Mouse (Mus musculus) liver (tissue): Measurements from ENCODE around the gene Elovl4.

Source experiments
- DNase-seq: peaks from one replicate; pipeline ENCODE4 v3.0.0-alpha.2; 2020; ENCODE audit warnings: mixed read lengths

Elovl4 gene

DNA sequence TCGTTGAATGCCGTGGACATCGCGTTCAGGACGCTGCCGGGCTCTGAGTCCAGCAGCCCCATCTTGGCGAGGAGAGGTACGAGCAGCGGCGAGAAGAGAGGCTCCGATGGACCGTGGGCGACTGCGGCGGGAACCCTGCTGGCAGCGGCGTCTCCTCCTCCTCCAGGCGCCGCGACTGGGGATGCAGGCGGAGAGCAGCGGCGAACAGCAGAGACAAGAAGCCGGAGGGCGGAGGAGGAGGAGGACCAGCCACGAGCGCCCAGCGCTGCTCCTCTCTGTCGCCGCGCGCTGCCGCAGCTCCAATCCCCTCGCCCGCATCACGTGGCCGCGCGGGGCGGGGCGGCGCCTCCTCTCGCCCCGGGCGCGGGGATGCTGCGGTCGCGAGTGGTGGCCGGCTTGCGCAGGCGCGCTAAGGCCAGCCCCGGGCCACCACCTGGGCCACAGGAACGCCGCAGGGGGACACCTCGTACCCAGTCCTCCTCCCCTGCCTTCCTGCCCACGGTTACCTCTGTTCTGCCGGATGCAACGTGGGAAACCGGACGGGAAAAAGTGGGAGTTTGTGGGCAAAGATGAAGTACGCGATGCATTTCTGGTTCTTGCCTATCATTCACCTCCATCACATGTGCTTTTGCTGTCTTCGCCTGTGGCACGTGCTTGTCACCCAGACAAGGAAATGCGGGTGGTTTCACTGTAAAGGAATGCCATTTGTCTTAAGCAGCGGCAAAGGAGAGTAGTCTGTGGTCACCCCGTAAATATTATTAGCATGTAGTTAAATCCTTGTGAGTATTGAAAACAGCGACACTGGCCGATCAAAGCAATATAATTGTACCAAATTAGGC lies at the start of gene Elovl4:
Elovl4 (minus strand) TSS at position 301 of the 839 bp plus-strand sequence.
- peak; percentile 34 for DNase-seq

DNA sequence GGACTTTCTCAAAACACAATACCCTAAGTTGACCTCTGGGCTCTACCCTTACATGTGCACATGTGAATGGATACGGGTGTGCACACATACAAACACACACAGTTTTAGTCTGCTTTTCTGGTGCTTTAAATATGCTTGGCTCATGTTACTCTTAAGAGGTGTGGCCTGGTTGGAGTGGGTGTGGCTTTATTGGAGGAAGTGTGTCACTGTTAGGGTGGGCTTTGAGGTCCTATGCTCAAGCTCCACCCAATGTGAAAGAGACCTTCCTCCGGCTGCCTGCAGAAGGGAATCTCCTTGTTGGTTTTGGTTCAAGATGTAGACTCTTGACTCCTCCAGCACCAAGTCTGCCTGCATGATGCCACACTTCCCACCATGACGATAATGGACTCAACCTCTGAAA lies 46.4 kb upstream of the Elovl4 start:
- DNase-seq: no peak

DNA sequence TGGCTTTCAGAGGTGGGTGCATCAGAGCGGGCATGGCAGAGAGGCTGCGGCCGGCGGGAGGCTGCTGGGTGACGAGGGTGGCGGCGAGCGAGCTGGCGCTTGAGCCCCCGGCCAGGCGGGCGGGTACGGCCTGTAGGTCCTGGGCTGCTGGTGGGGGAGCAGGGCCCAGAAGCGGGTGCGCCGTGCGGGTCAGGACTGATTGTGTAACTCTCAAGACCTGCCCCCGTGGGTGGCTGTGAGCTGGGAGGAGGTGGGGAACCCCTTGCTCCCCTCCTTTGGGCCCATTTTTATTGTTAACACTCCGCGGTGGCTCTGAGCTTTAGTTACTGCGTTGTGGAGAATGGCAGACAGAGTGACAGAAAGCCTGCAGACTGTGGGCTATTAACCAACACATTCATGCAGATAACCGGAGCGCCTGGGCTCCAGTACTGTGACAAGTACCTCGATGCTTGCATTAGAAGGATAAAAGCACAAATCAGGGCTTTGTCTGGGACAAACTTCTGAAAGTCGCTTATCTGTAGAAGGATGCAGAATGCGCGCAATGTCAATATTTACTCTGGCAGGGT lies 28.8 kb upstream of the Elovl4 start:
- no peak for DNase-seq

DNA sequence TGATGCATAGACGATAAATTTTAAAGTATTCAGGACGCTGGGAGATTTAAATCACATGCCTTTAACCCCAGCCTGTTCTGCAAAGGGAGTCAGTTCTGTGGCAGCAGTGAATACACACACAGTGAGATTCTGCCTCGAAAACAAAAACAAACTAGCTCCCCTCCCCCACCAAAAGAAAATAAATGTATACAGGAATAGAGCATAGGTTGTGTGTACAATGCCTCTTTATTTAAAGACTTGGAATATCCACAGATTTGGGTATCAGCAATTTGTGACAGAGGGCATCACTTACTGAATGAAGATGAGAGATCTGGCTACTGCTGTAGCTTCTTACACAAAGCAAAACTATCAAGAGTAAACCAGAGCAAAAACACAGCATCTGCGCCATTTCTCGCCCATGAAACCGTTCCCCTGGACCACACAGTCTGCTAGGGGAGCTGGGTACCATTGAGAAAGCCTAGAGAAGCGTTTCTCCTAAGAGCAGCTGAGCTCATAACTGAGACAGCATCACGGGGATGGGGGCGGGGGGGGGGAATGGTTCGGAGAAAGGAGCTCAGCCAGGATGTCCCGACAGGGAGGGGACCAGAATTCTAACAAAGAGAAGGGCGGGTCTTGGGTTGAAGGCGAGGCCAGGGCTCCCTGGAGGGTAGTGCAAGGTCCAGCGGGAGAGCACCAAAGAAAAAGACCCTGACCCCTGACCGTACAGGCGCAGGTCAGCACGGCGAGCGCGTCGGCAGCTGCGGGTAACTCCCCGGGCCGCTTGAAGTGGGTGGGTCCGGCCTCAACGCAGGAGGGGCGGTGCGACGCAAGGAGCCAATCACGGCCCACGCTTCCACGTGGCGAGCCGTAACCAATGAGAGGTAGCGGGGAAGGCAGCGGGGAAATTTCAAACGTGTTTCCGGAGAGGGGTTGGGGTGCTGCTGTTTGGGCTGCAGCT lies 28.0 kb upstream of the Elovl4 start, which contains the start of gene Ttk:
Ttk (plus strand) TSS at position 879 of the 937 bp plus-strand sequence.
- DNase-seq: peak; percentile 93

DNA sequence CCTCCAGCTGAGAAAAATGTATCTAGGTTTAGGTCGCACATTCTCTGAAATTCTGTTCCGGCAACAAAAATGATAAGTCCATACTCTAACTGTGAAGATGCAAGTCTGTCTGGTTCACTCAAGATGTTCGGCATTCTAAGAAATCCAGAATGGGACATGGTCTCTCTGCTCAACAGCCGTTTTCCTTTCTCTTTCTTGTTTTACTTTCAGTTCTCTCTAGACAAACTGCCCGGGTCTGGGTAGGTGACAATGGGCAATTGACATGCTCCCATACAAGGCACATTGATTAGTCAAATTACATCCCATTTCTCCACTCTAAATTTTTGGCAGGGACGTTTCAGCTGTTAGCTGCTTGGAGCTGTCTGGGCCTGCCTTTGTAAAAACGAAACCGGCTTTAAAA lies 25.1 kb upstream of the Elovl4 start:
- DNase-seq: no peak

DNA sequence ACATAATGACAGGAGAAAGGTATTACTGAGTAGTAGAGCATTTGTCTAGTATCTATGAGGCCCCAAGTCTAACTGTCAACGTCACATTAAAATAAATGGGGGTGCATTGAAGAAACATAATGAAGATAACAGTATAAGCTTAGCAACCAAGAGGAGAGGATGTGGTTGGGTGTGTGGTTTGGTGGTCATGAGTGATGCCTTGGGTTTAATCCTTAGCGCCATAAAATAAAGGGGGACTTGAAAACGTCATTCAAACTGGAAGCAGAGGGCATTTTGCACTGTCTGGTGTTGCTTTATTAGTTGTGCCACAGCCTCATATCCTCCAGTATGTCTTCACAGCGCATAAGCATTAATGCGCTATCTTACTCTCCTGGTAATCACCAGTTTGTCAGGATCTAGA lies 23.8 kb upstream of the Elovl4 start:
- no peak for DNase-seq

DNA sequence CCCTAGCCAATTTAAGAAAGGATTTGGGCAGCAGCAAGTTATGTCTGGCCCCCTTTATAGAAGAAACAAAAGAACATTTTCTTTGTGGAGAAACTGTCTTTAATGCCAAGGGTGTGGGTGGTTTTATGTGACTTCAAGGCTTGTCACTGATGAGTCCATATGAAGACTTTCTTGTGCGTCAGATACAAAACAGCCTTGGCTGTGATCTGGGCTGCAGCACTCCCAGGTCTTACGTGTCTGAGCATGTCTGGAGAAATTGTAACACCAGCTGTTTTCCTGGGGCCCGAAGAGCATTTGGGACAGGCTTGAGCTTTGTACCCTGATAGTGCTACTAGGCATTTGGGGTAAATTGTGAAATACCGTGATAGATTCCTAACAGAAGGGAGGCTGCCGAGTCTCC lies 16.8 kb upstream of the Elovl4 start:
- no peak for DNase-seq

DNA sequence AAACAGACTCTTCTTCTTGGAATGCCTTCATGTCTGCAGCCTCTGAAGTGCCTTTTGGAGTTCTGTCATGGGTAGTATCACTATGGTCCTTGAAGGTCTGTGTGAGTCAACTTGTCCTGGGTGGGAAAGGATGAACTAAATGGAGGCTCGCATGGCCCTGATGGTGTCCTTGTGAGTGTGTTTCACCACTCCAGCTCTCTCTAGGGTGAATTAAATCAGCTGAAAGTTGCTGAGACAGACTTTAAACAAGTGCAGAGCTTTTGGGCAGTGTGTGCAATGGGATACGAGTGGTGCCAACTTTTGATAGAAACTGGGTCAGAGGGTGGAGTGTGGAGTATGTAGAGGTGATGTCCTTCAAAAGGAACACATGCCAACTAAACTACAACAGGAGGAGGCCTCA lies 14.9 kb upstream of the Elovl4 start:
- no peak for DNase-seq

DNA sequence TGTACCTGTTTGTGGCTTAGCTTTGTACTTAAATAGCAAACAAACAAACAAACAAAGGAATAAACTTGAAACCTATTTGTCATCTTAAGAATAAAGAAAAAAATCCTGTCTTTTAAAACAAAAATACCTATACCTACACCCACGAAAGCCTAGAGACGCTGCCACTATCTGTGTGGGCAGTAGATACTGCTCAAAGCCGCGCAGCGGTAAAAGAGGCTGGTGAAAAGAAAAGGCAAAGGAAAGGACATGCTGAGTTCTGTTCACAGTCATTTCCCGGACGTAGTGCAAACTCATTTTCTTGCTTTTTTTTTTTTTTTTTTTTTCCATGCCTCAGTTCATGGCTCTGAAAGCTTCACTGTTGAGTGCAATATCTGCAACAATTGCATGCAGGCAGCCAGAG lies 13.1 kb upstream of the Elovl4 start:
- DNase-seq: no peak

DNA sequence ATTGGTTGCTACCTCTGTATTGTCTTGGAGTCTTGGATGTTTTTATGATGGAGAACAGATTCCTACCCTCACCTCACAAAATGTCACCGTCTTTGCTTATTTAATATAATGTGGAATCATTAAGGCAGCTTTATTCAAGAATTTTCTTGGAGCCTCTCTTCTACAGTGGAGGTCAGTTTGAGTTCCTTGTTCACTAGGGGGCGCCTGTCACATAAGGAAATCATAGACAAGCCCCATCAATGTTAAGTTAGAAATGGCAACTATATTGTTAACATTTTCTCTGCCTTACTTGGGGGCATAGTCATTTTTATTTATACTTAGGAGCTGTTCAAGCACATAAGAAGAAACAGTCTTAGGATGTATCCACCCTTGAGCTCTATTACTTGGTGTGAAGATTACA lies 1.5 kb upstream of the Elovl4 start:
- DNase-seq: peak; percentile 35

DNA sequence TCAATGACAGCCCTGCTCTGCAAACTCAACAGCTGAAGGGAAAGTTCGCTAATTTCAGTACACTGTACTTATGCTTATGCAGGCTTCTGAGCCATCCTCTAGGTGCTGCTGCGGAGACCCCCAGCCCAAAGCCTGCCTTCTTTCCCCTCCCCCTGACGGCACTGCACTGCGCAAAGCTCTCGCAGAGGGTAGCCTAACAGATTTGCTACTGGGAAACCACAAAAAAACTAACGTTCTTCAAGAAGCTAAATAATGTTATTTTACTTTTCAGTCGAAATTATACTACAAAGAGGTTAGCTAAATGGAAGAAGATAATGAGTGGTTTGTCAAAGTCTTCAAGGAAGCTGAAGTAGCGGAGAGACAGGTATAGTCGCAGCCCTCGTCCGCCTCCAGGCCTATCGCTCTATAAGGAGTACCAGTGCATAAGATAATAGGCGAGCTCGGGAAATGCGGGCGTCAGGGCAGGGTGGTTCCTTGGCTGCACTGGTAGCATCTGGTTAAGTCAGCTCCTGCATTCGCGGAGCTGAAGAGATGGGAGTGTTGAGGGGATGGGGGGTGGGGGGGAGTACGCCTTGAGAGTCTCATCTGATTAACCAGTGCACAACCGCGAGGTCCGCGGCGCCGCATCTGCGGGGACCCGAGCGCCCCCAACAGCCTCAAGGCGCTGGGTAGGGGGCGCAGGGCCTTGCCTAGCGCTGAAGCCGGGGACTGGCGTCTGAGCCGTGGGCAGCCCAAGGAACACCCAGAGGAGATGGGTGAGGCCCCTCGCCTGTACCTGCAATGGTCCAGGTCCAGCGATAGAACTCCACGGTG lies 707 bp downstream of the Elovl4 start:
- no peak for DNase-seq

DNA sequence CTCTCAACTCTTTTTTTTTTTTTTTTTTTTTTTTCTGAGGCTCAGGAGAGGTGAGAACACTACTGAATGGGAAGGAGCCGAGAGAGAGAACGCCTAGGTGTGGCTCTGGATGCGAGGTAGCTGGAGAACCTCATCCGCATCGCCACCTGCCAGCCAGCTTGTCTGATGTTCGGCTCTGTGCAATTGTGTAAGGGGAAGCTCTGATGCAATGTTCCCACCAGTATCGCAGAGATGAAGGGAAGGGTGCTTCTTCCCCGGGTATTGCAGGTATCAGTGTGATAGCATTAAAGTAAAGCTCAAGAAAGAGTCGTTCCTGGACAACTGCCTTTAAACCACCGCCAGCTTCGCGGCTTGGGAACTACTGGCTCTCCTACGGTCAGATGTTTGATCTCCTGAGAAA lies 1.7 kb downstream of the Elovl4 start:
- no peak for DNase-seq

DNA sequence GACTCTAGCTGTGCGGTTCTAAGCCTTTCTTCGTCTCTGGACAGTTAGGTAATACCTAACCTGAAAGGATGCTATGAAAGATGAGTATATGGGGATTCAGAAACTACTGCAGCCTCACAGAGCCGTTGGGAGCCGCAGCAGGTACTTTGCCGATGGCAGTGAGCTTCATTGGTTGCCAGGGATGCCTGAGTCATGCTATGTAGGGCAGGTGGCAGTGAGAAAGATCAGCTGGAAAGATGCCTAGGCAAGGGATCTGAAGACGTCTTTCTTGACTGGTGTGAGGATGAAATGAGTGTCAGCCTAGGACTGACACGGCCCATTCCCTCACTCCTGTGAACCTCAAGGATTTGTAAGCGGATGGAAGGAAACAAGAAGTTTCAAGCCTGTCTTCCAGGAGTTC lies 8.2 kb downstream of the Elovl4 start:
- no peak for DNase-seq

DNA sequence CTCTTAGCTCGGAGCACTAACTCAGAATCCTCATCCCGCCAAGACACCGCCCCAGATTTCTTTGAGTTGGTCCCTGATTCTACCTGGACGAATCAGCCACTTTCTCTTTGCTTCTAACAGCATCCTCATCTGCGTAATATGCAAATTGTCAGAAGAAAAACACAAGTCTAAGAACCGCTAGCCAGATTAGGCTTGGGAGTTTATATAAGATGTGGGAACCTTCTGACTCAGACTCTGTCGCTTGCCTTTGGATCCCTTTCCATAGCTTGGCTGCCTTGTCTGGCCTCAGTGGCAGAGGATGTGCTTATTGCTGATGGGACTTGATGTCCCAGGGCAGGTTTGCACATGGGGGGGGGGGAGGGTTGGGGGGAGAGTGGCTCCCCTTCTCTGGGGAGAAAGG lies 9.2 kb downstream of the Elovl4 start:
- DNase-seq: no peak

DNA sequence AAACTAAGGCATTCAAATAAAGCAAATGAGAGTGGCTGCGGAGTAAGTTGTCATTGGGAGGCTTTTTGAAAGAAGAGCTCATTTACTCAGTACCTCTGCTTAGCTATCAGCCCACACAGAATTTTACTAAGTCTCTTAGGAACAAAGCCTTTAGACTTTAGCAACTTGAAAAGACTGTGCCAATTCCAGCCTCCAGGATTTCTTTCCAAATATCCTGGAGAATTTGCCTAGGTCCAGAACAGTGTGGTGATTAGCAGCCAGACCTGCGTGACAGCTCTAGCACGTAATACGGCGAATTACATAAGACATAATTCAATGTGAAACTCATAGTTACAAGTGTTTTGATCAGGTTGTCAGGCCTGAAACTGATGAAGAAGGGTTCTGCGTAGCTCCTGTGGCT lies 16.8 kb downstream of the Elovl4 start:
- no peak for DNase-seq

DNA sequence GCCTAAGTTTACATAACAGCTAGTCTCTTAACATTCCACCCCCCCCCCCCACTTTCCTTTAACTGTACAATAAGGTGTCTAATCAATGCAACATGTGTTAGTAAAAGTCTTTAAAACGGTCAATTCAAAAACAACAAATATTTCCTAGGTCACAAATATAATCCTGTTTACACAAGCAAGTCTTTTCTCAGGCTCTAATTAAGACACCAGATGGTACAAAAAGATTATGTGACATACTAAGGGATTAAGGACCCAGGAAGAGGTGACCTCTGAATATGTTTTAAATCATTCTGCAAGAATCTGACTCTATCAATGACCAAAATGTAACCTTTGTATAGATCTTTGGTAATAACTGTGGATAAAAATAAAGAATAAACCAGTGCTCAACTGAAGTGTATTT lies 20.6 kb downstream of the Elovl4 start:
- DNase-seq: no peak

DNA sequence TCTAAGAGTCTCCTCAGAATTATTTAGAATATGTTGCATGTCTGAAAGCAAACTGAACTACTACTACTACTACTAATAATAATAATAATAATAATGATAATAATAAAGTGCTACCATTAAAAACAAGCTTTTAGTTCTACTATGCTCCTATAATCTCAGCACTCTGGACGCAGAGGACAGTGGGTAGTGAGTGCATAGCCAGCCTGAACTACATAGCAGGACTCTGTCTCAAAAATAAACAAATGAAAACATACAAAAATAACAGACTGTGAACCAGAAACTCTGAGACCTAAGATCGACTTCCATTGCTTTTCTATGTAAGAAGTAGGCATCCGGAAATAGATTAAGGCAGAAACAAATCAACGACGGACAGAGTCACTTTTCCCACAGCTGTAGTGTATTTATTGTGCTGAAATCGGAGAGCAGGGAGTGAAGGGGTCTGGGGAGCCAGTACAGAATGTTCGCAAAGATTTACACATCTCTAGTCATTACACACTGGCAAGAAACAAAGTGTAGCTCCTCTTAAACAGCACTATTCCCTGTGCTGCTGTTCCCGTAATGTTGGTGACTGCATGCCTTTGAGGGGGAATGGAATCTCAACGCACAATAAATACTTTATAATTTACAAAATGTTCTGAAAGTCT lies 27.6 kb downstream of the Elovl4 start:
- no peak for DNase-seq

DNA sequence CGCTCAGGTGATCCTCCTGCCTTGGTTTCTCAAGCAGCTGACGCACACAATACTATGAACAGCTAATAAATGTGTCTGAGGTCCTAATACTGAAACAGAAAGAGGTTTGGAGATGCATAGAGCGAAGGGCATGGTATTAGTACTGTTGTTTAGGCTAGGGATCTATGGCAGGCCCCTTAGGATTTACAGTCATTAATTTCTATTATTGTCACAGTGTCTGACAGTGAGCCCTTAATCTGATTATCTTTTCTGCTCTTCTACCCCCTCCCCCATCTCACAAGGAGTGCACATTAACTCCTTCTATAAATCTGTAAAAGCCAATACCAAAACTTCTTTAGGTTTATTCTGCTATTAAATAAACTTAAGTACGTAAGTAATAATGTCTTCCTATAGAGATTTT lies 44.8 kb downstream of the Elovl4 start:
- DNase-seq: no peak

DNA sequence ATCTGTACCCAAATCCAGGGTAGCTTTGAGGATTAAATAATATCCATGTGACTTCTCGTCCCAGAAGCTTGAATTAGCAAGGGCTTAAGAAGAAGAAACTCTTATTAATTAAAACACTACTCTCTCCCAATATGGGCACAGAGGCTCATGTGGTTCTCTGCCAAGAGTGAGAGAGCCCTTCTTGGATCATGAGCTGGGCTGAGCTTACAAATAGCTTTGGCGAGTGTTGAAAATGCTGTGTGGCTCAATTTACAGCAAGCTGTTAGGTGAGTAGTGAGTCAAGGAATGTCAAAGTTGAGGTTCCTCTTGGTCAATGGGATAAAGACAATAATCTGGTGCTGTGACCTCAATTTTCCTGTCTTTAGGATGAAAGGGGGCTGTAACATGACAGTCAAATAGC lies 74.2 kb downstream of the Elovl4 start:
- no peak for DNase-seq

DNA sequence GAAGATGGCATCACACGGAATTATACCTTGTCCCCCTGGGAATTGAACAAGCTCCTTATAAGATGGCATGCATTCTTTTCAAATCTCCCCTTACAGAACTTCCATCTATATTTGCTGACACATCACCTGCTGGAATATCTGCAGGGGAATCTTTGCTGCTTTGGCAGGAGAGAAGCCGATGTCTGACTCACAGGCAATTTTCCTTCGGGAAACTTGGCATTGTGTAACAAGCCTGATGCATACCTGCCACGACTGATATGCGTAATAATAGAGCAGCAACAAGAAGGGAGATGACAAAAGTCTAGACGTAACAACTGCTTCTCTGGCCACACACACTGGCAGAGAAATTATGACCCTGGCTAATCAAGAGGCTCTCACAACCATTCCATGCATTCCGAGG lies 75.2 kb downstream of the Elovl4 start:
- DNase-seq: no peak
